Mouse (Mus musculus) embryonic facial prominence, embryonic 11.5 days (tissue): Measurements from ENCODE around the gene Tex46. TPM values are rescaled to one million over a fixed set of nuclear protein-coding genes. Genes with fewer than 3 reads are reported as not detected.

Source experiments
- ATAC-seq: fragments of 200-750 bp; cut with Nextera tagmentation; replicated peaks from 2 replicates; pipeline ENCODE4 v1.8.0; 2017; ENCODE audit warnings: low read depth; ENCODE audit not compliant: insufficient number of reproducible peaks, low FRiP score, low TSS enrichment
- DNase-seq: peaks from one replicate; pipeline ENCODE4 v3.0.0-alpha.2; 2015; ENCODE audit warnings: low spot score
- H3K27ac ChIP-seq: fragments of 300-500 bp; sonication (generic); replicated peaks from 2 replicates; pipeline ENCODE4 v1.5.1; 2014; ENCODE audit warnings: mild to moderate bottlenecking, low read depth, low read length, control low read depth
- H3K27me3 ChIP-seq: fragments of 300-500 bp; sonication (generic); 2 replicates; pipeline ENCODE4 v1.6.1; 2014; ENCODE audit warnings: mild to moderate bottlenecking, low read length, moderate library complexity, mixed read lengths; ENCODE audit not compliant: control insufficient read depth, insufficient read depth
- H3K36me3 ChIP-seq: fragments of 300-500 bp; sonication (generic); replicated peaks from 2 replicates; pipeline ENCODE4 v1.6.1; 2014; ENCODE audit warnings: low read depth, mild to moderate bottlenecking, low read length, moderate library complexity, mixed read lengths; ENCODE audit not compliant: control insufficient read depth, insufficient read depth
- H3K4me1 ChIP-seq: fragments of 300-500 bp; sonication (generic); 2 replicates; pipeline ENCODE4 v1.6.1; 2014; ENCODE audit warnings: low read length, mixed read lengths; ENCODE audit not compliant: control insufficient read depth, insufficient read depth
- H3K4me2 ChIP-seq: fragments of 300-500 bp; sonication (generic); 2 replicates; pipeline ENCODE4 v1.6.1; 2014; ENCODE audit warnings: low read depth, mild to moderate bottlenecking, control low read depth, low read length, moderate library complexity
- H3K4me3 ChIP-seq: fragments of 300-500 bp; sonication (generic); 2 replicates; pipeline ENCODE4 v1.5.1; 2014; ENCODE audit warnings: low read depth, low read length, control low read depth
- H3K9ac ChIP-seq: fragments of 300-500 bp; sonication (generic); replicated peaks from 2 replicates; pipeline ENCODE4 v1.6.1; 2014; ENCODE audit warnings: mild to moderate bottlenecking, control low read depth, low read length
- H3K9me3 ChIP-seq: fragments of 300-500 bp; sonication (generic); replicated peaks from 2 replicates; pipeline ENCODE4 v1.6.1; 2016; ENCODE audit warnings: mild to moderate bottlenecking, low read length, inconsistent platforms, mixed read lengths; ENCODE audit not compliant: control insufficient read depth
- WGBS: fragments of 180-500 bp; shearing (Covaris S2); extraction: QIAGEN DNeasy Blood & Tissue Kit; methylation state at CpG from one replicate; pipeline ENCODE4 v1.1.7; 2014; 5-methylcytosine and 5-hydroxymethylcytosine counted together
- polyA plus RNA-seq: library from polyadenylated mRNA; unstranded; fragments of >200 nt; fragmentation: Nextera tagmentation; extraction: Ambion mirVana; gene quantifications from 2 replicates; pipeline ENCODE4 v1.2.1, GENCODE M21; 2014

The Tex46 gene
- polyA plus RNA-seq, 1 experiment from 2014 or later = not detected

DNA sequence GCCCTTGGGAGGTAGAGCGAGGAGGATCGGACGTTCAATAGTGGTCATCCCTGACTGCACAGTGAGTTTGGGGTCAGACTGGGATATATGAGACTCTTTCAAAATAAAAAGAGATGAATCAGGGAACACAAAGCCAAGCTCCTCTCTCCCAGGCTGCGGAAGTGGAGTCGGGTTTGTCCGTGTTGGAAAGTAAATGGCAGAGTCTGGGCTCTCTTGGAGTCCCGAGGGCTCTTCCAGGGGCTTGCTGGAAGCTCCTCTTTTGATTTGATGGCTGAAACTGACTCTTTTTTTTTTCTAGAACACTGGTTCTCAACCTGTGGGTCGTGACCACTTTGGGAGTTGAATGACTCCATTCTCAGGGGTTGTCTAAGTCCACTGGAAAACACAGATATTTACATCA is 40.0 kb downstream of the Tex46 start:
- H3K4me1 ChIP-seq = peaks cover 3% of the 10 kb centered on the region; the same call in 1 of the 2 replicates
- H3K9me3 ChIP-seq = no peaks in the 10 kb centered on the region
- H3K4me2 ChIP-seq = no peak overlapping the region
- no peak overlapping the region for H3K9ac ChIP-seq
- 83% methylated on average over 8 of the region's 8 CpGs for WGBS
- H3K27me3 ChIP-seq = no peaks in the 10 kb centered on the region
- no peaks in the 10 kb centered on the region for H3K36me3 ChIP-seq
- ATAC-seq = no peak
- H3K4me3 ChIP-seq = no peak overlapping the region
- no peak overlapping the region for H3K27ac ChIP-seq
- no peak for DNase-seq

DNA sequence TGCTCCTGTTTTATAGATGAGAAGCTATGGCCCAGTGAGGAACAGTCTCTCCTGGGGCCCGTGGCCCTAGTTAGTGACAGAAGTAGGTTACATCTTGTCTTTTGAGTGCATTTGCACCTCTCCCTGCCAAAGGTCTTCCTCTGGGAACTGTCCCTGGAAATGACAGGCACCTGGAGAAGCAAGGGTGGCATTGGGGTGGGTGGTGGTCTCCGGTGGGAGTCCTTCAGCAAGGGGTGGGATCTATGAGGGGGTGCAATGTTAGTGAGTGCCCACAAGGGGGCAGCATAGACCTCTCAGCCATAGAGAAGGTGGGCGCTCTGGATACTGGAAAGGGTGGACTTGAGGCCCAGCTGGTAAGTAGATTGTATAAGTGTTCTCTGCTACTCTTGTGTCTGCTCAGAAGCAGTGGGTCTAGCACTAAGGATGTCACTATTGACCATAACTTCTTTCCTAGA is 41.1 kb downstream of the Tex46 start:
- no peak overlapping the region for H3K27ac ChIP-seq
- no peak overlapping the region for H3K4me2 ChIP-seq
- peaks cover 3% of the 10 kb centered on the region; the same call in 1 of the 2 replicates for H3K4me1 ChIP-seq
- H3K9ac ChIP-seq = no peak overlapping the region
- ATAC-seq (no peak), DNase-seq (peak; percentile 67)
- no peaks in the 10 kb centered on the region for H3K36me3 ChIP-seq
- no peaks in the 10 kb centered on the region for H3K27me3 ChIP-seq
- 53% methylated on average over 3 of the region's 3 CpGs for WGBS
- H3K9me3 ChIP-seq = no peaks in the 10 kb centered on the region
- H3K4me3 ChIP-seq = no peak overlapping the region

DNA sequence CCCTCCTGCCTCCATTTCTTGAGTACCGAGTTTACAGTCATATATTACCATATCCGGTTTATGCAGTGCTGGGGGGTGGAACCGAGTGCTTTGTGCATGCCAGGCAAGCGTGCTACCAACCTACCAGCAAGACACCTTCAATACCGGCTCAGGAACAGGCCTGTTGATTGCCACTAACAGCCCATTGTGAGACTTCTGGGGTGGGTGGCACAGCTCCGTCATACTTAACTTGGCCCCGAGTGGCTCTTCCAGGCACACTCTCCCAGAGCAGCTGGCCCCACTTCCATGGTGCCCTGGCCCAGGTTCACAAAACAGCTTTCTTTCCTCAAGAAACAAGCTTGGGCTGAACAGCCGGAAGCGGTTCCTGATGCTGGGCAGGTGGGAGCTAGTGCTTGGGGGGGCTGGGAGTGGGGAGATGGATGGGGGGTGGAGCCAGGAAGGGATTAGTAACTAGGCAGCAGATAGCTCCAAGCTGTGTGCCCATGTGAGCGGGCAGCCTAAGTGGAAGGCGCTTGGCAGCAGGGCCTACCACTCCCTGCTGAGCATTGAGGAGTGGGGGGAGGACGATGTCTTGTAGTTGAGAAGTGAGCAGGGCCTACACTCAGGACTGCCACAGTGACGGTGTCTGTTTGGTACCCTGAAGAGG is 41.8 kb downstream of the Tex46 start:
- Histone ChIP-seq H3K4me3 (no peak overlapping the region), H3K9ac (no peak overlapping the region), H3K36me3 (no peaks in the 10 kb centered on the region), H3K27ac (no peak overlapping the region), H3K9me3 (no peaks in the 10 kb centered on the region), H3K27me3 (no peaks in the 10 kb centered on the region), H3K4me1 (peaks cover 3% of the 10 kb centered on the region; the same call in 1 of the 2 replicates), H3K4me2 (no peak overlapping the region)
- ATAC-seq (no peak), DNase-seq (no peak)
- WGBS = 76% methylated on average over 13 of the region's 13 CpGs

DNA sequence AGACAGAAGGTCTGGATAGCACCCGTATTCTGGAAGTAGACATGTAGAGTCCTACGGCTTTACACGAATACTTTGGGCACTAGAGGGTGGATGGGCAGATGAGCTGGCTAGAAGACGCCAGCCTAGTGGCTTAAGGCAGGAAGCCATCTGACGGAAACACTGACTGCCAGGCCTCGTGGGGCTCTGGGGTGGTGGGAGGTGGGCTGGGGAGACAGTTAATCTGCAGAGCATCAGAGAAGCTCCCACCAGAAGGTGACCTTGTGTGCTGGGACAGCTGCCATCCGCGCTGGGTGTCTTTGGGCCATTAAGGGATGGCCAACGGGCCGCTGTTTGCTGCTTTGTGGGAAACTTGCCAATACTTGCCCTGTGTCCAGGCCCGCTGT is 42.3 kb downstream of the Tex46 start:
- ATAC-seq = no peak
- Histone ChIP-seq H3K9ac (no peak overlapping the region), H3K27ac (no peak overlapping the region), H3K27me3 (no peaks in the 10 kb centered on the region), H3K9me3 (no peaks in the 10 kb centered on the region), H3K4me1 (peaks cover 3% of the 10 kb centered on the region; the same call in 1 of the 2 replicates), H3K4me3 (no peak overlapping the region), H3K36me3 (no peaks in the 10 kb centered on the region), H3K4me2 (no peak overlapping the region)
- no peak for DNase-seq
- 81% methylated on average over 11 of the region's 11 CpGs for WGBS

DNA sequence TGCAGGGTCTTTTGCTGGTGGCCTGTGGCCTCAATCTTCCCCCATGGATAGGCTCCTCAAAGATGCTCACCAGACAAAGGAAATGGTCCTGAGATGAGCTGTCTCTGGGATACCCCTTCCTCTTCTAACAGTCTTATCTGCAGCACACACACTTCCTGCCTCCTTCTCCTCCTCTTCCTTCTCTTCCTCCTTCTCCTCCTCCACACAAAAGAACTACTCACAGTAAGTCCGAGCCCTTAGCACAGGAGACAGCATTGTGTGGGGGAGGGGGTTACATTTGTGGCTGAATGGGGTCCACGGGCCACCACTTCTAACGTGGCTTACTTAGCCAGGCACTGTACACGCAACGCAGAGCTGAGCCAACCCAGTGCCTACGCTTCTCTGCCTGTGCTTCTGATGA is 42.8 kb downstream of the Tex46 start:
- H3K36me3 ChIP-seq = no peaks in the 10 kb centered on the region

DNA sequence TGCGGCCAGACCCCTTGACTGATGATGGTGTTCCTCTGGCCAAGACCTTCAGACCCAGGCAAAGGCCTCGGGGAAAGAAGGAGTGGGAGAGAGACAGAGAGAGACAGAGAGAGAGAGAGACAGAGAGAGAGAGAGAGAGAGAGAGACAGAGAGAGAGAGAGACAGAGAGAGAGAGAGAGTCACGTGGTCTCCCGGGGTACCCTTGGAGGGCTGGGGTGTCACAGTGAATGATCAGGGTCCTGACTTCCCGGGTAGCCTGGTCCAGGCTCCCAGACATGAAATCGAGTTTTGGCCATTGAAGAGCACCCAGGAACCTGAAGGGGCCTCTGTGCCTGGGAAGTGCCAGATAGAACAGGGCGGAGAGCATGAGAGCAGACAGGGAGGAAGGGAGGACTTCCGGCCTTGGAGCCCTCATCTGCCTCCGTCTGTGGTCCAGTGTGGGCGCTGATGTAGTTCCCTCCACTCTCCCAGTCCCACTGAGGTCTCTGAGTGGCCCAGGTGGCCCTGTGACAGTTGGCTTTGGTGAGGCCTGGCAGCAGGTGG is 43.5 kb downstream of the Tex46 start:
- Histone ChIP-seq H3K27me3 (no peaks in the 10 kb centered on the region), H3K27ac (no peak overlapping the region), H3K9me3 (no peaks in the 10 kb centered on the region), H3K9ac (no peak overlapping the region), H3K4me2 (no peak overlapping the region), H3K4me3 (no peak overlapping the region), H3K36me3 (no peaks in the 10 kb centered on the region), H3K4me1 (peaks cover 3% of the 10 kb centered on the region; the same call in 1 of the 2 replicates)
- 85% methylated on average over 10 of the region's 10 CpGs for WGBS
- DNase-seq (no peak), ATAC-seq (no peak)

More for the DNA sequence above, 42.8 kb downstream of the Tex46 start:
- no peak overlapping the region for H3K4me2 ChIP-seq
- WGBS = 62% methylated on average over 6 of the region's 6 CpGs
- H3K27me3 ChIP-seq = no peaks in the 10 kb centered on the region
- ATAC-seq (no peak), DNase-seq (no peak)
- H3K27ac ChIP-seq = no peak overlapping the region
- peaks cover 3% of the 10 kb centered on the region; the same call in 1 of the 2 replicates for H3K4me1 ChIP-seq
- no peak overlapping the region for H3K4me3 ChIP-seq
- no peaks in the 10 kb centered on the region for H3K9me3 ChIP-seq
- no peak overlapping the region for H3K9ac ChIP-seq

DNA sequence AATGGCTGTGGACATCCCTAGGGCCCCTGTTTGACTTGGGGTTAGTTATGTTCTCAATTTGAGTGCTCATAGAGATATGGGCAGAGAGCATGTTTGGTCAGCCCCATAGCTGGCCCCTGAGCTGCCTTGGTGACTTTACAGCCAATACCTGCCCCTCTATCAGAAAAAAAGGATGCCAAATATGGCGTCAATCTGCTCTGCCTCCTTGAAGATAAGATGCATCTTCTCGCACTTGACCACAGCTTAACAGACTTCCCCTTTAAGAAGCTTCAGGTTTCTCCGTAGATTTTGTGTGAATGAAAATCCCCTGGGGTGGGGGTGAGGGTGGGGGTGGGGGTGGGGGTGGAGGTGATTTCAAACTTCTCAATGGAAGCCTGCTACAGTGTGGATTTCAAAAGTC is 47.7 kb downstream of the Tex46 start:
- H3K27ac ChIP-seq = no peak overlapping the region
- H3K36me3 ChIP-seq = peaks cover 2% of the 10 kb centered on the region; the same call in 1 of the 2 replicates
- no peak for DNase-seq
- no peak overlapping the region for H3K9ac ChIP-seq
- no peaks in the 10 kb centered on the region for H3K4me1 ChIP-seq
- no peaks in the 10 kb centered on the region for H3K27me3 ChIP-seq
- no peak overlapping the region for H3K4me3 ChIP-seq
- no peaks in the 10 kb centered on the region for H3K9me3 ChIP-seq
- 83% methylated on average over 3 of the region's 3 CpGs for WGBS
- no peak for ATAC-seq
- no peak overlapping the region for H3K4me2 ChIP-seq
